Mouse (Mus musculus) G1E (cell line): ENCODE measurements around the gene Tspan10.
"Not testable (repeated sequence)": the region's sequence is repeated elsewhere in the genome, so short reads cannot be mapped to it uniquely, and the experiment has no call there.

Source experiments
- CTCF ChIP-seq: IDR thresholded peaks from 2 replicates; pipeline ENCODE4 v1.5.1; 2012; ENCODE audit warnings: low read depth, low read length, inconsistent platforms, mixed read lengths
- GATA1 ChIP-seq: IDR thresholded peaks from 2 replicates; pipeline ENCODE4 v1.6.1; 2012; ENCODE audit warnings: borderline replicate concordance, low read length, inconsistent platforms, mixed read lengths
- TAL1 ChIP-seq: conservative IDR thresholded peaks from 2 replicates; pipeline ENCODE4 v1.6.1; 2012; ENCODE audit warnings: low read depth, low read length, inconsistent platforms, mixed read lengths

DNA sequence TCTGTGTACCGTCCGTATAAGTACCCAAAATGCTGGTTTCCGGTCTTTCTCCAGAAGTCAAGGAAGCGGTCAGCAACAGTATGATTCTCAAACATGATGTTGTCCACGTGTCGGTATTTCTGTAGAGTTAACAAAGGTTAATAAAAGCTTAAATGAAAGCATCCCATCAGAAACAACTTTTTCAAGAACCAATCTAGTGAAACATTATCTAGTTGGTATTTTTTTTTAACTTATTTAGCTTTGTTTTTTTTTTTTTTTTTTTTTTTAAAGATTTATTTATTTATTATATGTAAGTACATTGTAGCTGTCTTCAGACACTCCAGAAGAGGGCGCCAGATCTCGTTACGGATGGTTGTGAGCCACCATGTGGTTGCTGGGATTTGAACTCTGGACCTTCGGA, 28.8 kb upstream of the Tspan10 start:
- TF ChIP-seq CTCF, GATA1, TAL1: not testable (repeated sequence)
